ENCODE assay signal across 10 mouse cellular contexts in genomic region chr7:19509786-19510185, GRCm38 (mm10). TPM values are rescaled to one million over a fixed set of nuclear protein-coding genes. Genes with fewer than 3 reads are reported as not detected.
DNase-seq lines count a peak whose midpoint lies in the region; ATAC-seq lines count a peak whose summit lies in the region.
"Had no signal": no experiment of that assay in that cellular context is flagged by ENCODE, and none has a peak within 500 bp of the region (broad histone marks: within the 10 kb centered on the region; RNA-seq: fewer than 3 reads in every experiment).

No protein-coding gene starts in this region.

- H3K27ac ChIP-seq in lung, embryonic 15.5 days: no peak overlapping the region
- no peak overlapping the region for H3K27ac ChIP-seq in embryonic facial prominence, embryonic 15.5 days (replicated peaks)
- peak overlapping the region; percentile 92; the same call in 1 of the 2 replicates for H3K27ac ChIP-seq in limb, embryonic 10.5 days
- H3K27ac ChIP-seq in neural tube, embryonic 13.5 days (replicated peaks): no peak overlapping the region

- peak overlapping the region; percentile 89 for H3K4me2 ChIP-seq in lung, embryonic 15.5 days
- peak overlapping the region; percentile 98 for H3K4me2 ChIP-seq in embryonic facial prominence, embryonic 15.5 days (replicated peaks)
- H3K4me2 ChIP-seq in neural tube, embryonic 13.5 days: peak overlapping the region; percentile 84

- no peaks in the 10 kb centered on the region for H3K9me3 ChIP-seq in lung, embryonic 15.5 days
- H3K9me3 ChIP-seq in embryonic facial prominence, embryonic 15.5 days (replicated peaks): no peaks in the 10 kb centered on the region
- no peaks in the 10 kb centered on the region for H3K9me3 ChIP-seq in limb, embryonic 10.5 days (replicated peaks)
- H3K9me3 ChIP-seq in neural tube, embryonic 13.5 days: no peaks in the 10 kb centered on the region

- no peak for DNase-seq in lung, adult 18-20 months
- no peak for DNase-seq in limb, embryonic 10.5 days (ENCODE audit: low spot score)
- DNase-seq in thymus, postnatal 0 days (ENCODE audit: low spot score): no peak
- no peak for DNase-seq in layer of hippocampus, adult 18-20 months (ENCODE audit: low spot score in 2 of 2)
- no peak for DNase-seq in frontal cortex, adult 2 months (ENCODE audit: extremely low spot score in 1 of 2, low spot score in 1 of 2)
- DNase-seq: thymus, adult 2 months had no signal

- no peak for ATAC-seq in lung, embryonic 15.5 days (ENCODE audit: borderline replicate concordance, extremely low read depth, low FRiP score, low TSS enrichment)
- no peak for ATAC-seq in embryonic facial prominence, embryonic 15.5 days (ENCODE audit: insufficient number of reproducible peaks, low FRiP score, low TSS enrichment, low read depth)
- no peak for ATAC-seq in neural tube, embryonic 13.5 days (ENCODE audit: low read depth)

- H3K9ac ChIP-seq in lung, embryonic 15.5 days: no peak overlapping the region
- no peak overlapping the region for H3K9ac ChIP-seq in embryonic facial prominence, embryonic 15.5 days
- H3K9ac ChIP-seq in neural tube, embryonic 13.5 days: peak overlapping the region; percentile 77

- H3K4me3 ChIP-seq in lung, embryonic 15.5 days: peak overlapping the region; percentile 57
- H3K4me3 ChIP-seq in embryonic facial prominence, embryonic 15.5 days (replicated peaks): peak overlapping the region; percentile 88; the same call in 1 of the 2 replicates
- H3K4me3 ChIP-seq in limb, embryonic 10.5 days: peak overlapping the region; percentile 76
- H3K4me3 ChIP-seq in neural tube, embryonic 13.5 days: peak overlapping the region; percentile 61

- H3K27me3 ChIP-seq in lung, embryonic 15.5 days: no peaks in the 10 kb centered on the region
- no peaks in the 10 kb centered on the region for H3K27me3 ChIP-seq in embryonic facial prominence, embryonic 15.5 days
- no peaks in the 10 kb centered on the region for H3K27me3 ChIP-seq in limb, embryonic 10.5 days (ENCODE audit: low read depth, poor library complexity, severe bottlenecking)
- H3K27me3 ChIP-seq in neural tube, embryonic 13.5 days: no peaks in the 10 kb centered on the region

- no peaks in the 10 kb centered on the region for H3K36me3 ChIP-seq in lung, embryonic 15.5 days
- H3K36me3 ChIP-seq in embryonic facial prominence, embryonic 15.5 days: no peaks in the 10 kb centered on the region
- H3K36me3 ChIP-seq in limb, embryonic 10.5 days: peaks cover 8% of the 10 kb centered on the region; the same call in 1 of the 2 replicates
- no peaks in the 10 kb centered on the region for H3K36me3 ChIP-seq in neural tube, embryonic 13.5 days

- WGBS in lung, embryonic 15.5 days: 97% methylated on average over 7 of the region's 7 CpGs
- 92% methylated on average over 7 of the region's 7 CpGs for WGBS in embryonic facial prominence, embryonic 15.5 days
- 93% methylated on average over 7 of the region's 7 CpGs for WGBS in limb, embryonic 10.5 days
- 96% methylated on average over 7 of the region's 7 CpGs for WGBS in neural tube, embryonic 13.5 days

- H3K4me1 ChIP-seq in lung, embryonic 15.5 days: peaks cover 13% of the 10 kb centered on the region
- peaks cover 22% of the 10 kb centered on the region for H3K4me1 ChIP-seq in embryonic facial prominence, embryonic 15.5 days
- H3K4me1 ChIP-seq in limb, embryonic 10.5 days: peaks cover 28% of the 10 kb centered on the region
- peaks cover 25% of the 10 kb centered on the region for H3K4me1 ChIP-seq in neural tube, embryonic 13.5 days (replicated peaks)

RNA-seq across cellular contexts. Expression of gene Trappc6a, which starts 1.6 kb away (rescaled TPM):
- polyA plus RNA-seq in lung, embryonic 15.5 days (2015; fragmentation: Nextera tagmentation; extraction: Ambion mirVana): 97.8 and 103 TPM in 2 replicates
- polyA plus RNA-seq in embryonic facial prominence, embryonic 15.5 days (2015; fragmentation: Nextera tagmentation; extraction: Ambion mirVana): 89.5 and 101 TPM in 2 replicates
- 74.0 and 90.5 TPM in 2 replicates for polyA plus RNA-seq in limb, embryonic 10.5 days (2016; fragmentation: Nextera tagmentation; extraction: Ambion mirVana)
- 46.4 and 49.0 TPM in 2 replicates for polyA plus RNA-seq in neural tube, embryonic 13.5 days (2015; fragmentation: Nextera tagmentation; extraction: Ambion mirVana)
- polyA plus RNA-seq in thymus, postnatal 0 days (2015; fragmentation: Nextera tagmentation; extraction: Ambion mirVana): 86.5 and 92.5 TPM in 2 replicates
- 10 to 100 TPM; 20.7 to 21.5 TPM for total RNA-seq in layer of hippocampus, adult 18-20 months (2021)
- polyA plus RNA-seq in frontal cortex, adult 2 months (2012; rRNA removed): 23.7 and 30.1 TPM in 2 replicates

RNA-seq across cellular contexts. Expression of gene Bloc1s3, which starts 1.6 kb away (rescaled TPM):
- polyA plus RNA-seq in lung, embryonic 15.5 days (2015; fragmentation: Nextera tagmentation; extraction: Ambion mirVana): 2.0 TPM in 2 replicates
- 2.4 and 2.8 TPM in 2 replicates for polyA plus RNA-seq in embryonic facial prominence, embryonic 15.5 days (2015; fragmentation: Nextera tagmentation; extraction: Ambion mirVana)
- polyA plus RNA-seq in limb, embryonic 10.5 days (2016; fragmentation: Nextera tagmentation; extraction: Ambion mirVana): 2.3 and 2.4 TPM in 2 replicates
- polyA plus RNA-seq in neural tube, embryonic 13.5 days (2015; fragmentation: Nextera tagmentation; extraction: Ambion mirVana): 3.5 and 3.6 TPM in 2 replicates
- 2.7 and 4.0 TPM in 2 replicates for polyA plus RNA-seq in thymus, postnatal 0 days (2015; fragmentation: Nextera tagmentation; extraction: Ambion mirVana)
- total RNA-seq in layer of hippocampus, adult 18-20 months (2021): 1 to 10 TPM; 6.1 to 6.3 TPM
- 7.9 and 8.1 TPM in 2 replicates for polyA plus RNA-seq in frontal cortex, adult 2 months (2012; rRNA removed)

RNA-seq across cellular contexts. Expression of gene Nkpd1, which starts 7.9 kb away (rescaled TPM):
- polyA plus RNA-seq in lung, embryonic 15.5 days (2015; fragmentation: Nextera tagmentation; extraction: Ambion mirVana): 0.20 TPM in 1 of 2 replicates, not detected in the other
- 3.1 and 3.3 TPM in 2 replicates for polyA plus RNA-seq in embryonic facial prominence, embryonic 15.5 days (2015; fragmentation: Nextera tagmentation; extraction: Ambion mirVana)
- 0.10 and 0.11 TPM in 2 replicates for polyA plus RNA-seq in limb, embryonic 10.5 days (2016; fragmentation: Nextera tagmentation; extraction: Ambion mirVana)
- polyA plus RNA-seq in neural tube, embryonic 13.5 days (2015; fragmentation: Nextera tagmentation; extraction: Ambion mirVana): 0.14 TPM in 1 of 2 replicates, not detected in the other
- 0.24 and 0.42 TPM in 2 replicates for polyA plus RNA-seq in thymus, postnatal 0 days (2015; fragmentation: Nextera tagmentation; extraction: Ambion mirVana)
- under 1 TPM; 0.56 to 0.57 TPM for total RNA-seq in layer of hippocampus, adult 18-20 months (2021)
- polyA plus RNA-seq in frontal cortex, adult 2 months (2012; rRNA removed): 1.0 and 1.4 TPM in 2 replicates
- total RNA-seq: neutrophil, adult 5-6 weeks had no signal

RNA-seq across cellular contexts. Expression of gene Exoc3l2, which starts 46.7 kb away (rescaled TPM):
- polyA plus RNA-seq in lung, embryonic 15.5 days (2015; fragmentation: Nextera tagmentation; extraction: Ambion mirVana): 1.4 and 1.7 TPM in 2 replicates
- 1.2 and 1.4 TPM in 2 replicates for polyA plus RNA-seq in embryonic facial prominence, embryonic 15.5 days (2015; fragmentation: Nextera tagmentation; extraction: Ambion mirVana)
- polyA plus RNA-seq in limb, embryonic 10.5 days (2016; fragmentation: Nextera tagmentation; extraction: Ambion mirVana): 1.2 and 1.7 TPM in 2 replicates
- polyA plus RNA-seq in neural tube, embryonic 13.5 days (2015; fragmentation: Nextera tagmentation; extraction: Ambion mirVana): 0.32 and 0.52 TPM in 2 replicates
- 0.74 and 0.78 TPM in 2 replicates for polyA plus RNA-seq in thymus, postnatal 0 days (2015; fragmentation: Nextera tagmentation; extraction: Ambion mirVana)
- total RNA-seq in layer of hippocampus, adult 18-20 months (2021): under 1 TPM; 0.38 to 0.59 TPM
- polyA plus RNA-seq in frontal cortex, adult 2 months (2012; rRNA removed): 0.32 and 0.40 TPM in 2 replicates
- total RNA-seq: neutrophil, adult 5-6 weeks had no signal

RNA-seq across cellular contexts. Expression of gene Mark4, which starts 51.2 kb away (rescaled TPM):
- 7.9 TPM in 2 replicates for polyA plus RNA-seq in lung, embryonic 15.5 days (2015; fragmentation: Nextera tagmentation; extraction: Ambion mirVana)
- polyA plus RNA-seq in embryonic facial prominence, embryonic 15.5 days (2015; fragmentation: Nextera tagmentation; extraction: Ambion mirVana): 11.8 and 14.4 TPM in 2 replicates
- 7.6 and 8.0 TPM in 2 replicates for polyA plus RNA-seq in limb, embryonic 10.5 days (2016; fragmentation: Nextera tagmentation; extraction: Ambion mirVana)
- 14.9 and 16.1 TPM in 2 replicates for polyA plus RNA-seq in neural tube, embryonic 13.5 days (2015; fragmentation: Nextera tagmentation; extraction: Ambion mirVana)
- polyA plus RNA-seq in thymus, postnatal 0 days (2015; fragmentation: Nextera tagmentation; extraction: Ambion mirVana): 6.7 and 9.0 TPM in 2 replicates
- 10 to 100 TPM; 88.3 to 92.0 TPM for total RNA-seq in layer of hippocampus, adult 18-20 months (2021)
- 47.5 and 49.9 TPM in 2 replicates for polyA plus RNA-seq in frontal cortex, adult 2 months (2012; rRNA removed)
